Mouse (Mus musculus): ENCODE measurements around the gene Itga10.
"Not testable (repeated sequence)": the region's sequence is repeated elsewhere in the genome, so short reads cannot be mapped to it uniquely, and the experiment has no call there.

Gene Itga10

GRCm38 (mm10) chr3:96683496-96683895 is 38.1 kb downstream of the Itga10 start:
- DNase-seq, result no peak

- DNase-seq, result no peak
These were observed 38.9 kb downstream of the Itga10 start for GRCm38 (mm10) chr3:96684151-96684821.

GRCm38 (mm10) chr3:96684822-96685156 is 39.4 kb downstream of the Itga10 start:
- DNase-seq, result no peak

GRCm38 (mm10) chr3:96686057-96686456 is 40.7 kb downstream of the Itga10 start:
- DNase-seq, result not testable (repeated sequence)

GRCm38 (mm10) chr3:96688854-96689253 is 43.5 kb downstream of the Itga10 start:
- no peak for DNase-seq

GRCm38 (mm10) chr3:96690298-96690697 is 44.9 kb downstream of the Itga10 start:
- DNase-seq, result no peak

GRCm38 (mm10) chr3:96692506-96692905 is 47.1 kb downstream of the Itga10 start:
- DNase-seq, result no peak

- no peak for DNase-seq
These were observed 48.2 kb downstream of the Itga10 start for GRCm38 (mm10) chr3:96693579-96693978.

- peak; percentile 51 for DNase-seq
These were observed 50.9 kb downstream of the Itga10 start, which contains the start of gene Pias3 for GRCm38 (mm10) chr3:96696198-96696765. Gene Pias3, plus strand, starts transcription at chr3:96696384.

GRCm38 (mm10) chr3:96696766-96697732 is 51.7 kb downstream of the Itga10 start:
- DNase-seq, result peak; percentile 85

GRCm38 (mm10) chr3:96698993-96699690 is 53.8 kb downstream of the Itga10 start:
- DNase-seq, result peak; percentile 29

- peak; percentile 25 for DNase-seq
These were observed 55.0 kb downstream of the Itga10 start for GRCm38 (mm10) chr3:96700376-96700775.

GRCm38 (mm10) chr3:96701003-96701402 is 55.6 kb downstream of the Itga10 start:
- no peak for DNase-seq

GRCm38 (mm10) chr3:96704778-96705177 is 59.4 kb downstream of the Itga10 start:
- DNase-seq, result peak; percentile 24

GRCm38 (mm10) chr3:96706217-96706616 is 60.8 kb downstream of the Itga10 start:
- DNase-seq, result no peak

GRCm38 (mm10) chr3:96706984-96707383 is 61.6 kb downstream of the Itga10 start:
- peak; percentile 32 for DNase-seq

- DNase-seq, result peak; percentile 82
These were observed 62.7 kb downstream of the Itga10 start, which contains the start of gene Nudt17 for GRCm38 (mm10) chr3:96707903-96708683. Gene Nudt17, minus strand, starts transcription at chr3:96708562.

- DNase-seq, result no peak
These were observed 63.3 kb downstream of the Itga10 start for GRCm38 (mm10) chr3:96708684-96709064.

Measured in cerebellum, adult 9-10 months (tissue).